Mouse (Mus musculus) erythroblast, embryonic 14.5 days (primary cell): ENCODE measurements around the gene Zc3hav1l. TPM values are rescaled to one million over a fixed set of nuclear protein-coding genes. Genes with fewer than 3 reads are reported as not detected.

ENCODE experiments used
- H3K27me3 ChIP-seq: 2 replicates; pipeline ENCODE4 v1.6.1; 2012; ENCODE audit warnings: inconsistent platforms; ENCODE audit not compliant: control insufficient read depth
- H3K36me3 ChIP-seq: 2 replicates; pipeline ENCODE4 v1.6.1; 2012; ENCODE audit warnings: mild to moderate bottlenecking, inconsistent platforms; ENCODE audit not compliant: control insufficient read depth
- H3K4me1 ChIP-seq: 2 replicates; pipeline ENCODE4 v1.6.1; 2012; ENCODE audit warnings: inconsistent platforms; ENCODE audit not compliant: control insufficient read depth
- H3K4me3 ChIP-seq: replicated peaks from 2 replicates; pipeline ENCODE3; 2012; ENCODE audit warnings: moderate library complexity, mild to moderate bottlenecking, inconsistent platforms
- H3K9me3 ChIP-seq: 2 replicates; pipeline ENCODE4 v1.6.1; 2012; ENCODE audit warnings: low read length, inconsistent platforms, mixed read lengths; ENCODE audit not compliant: control insufficient read depth
- GATA1 ChIP-seq: IDR thresholded peaks from 2 replicates; pipeline ENCODE4 v1.6.1; 2012; ENCODE audit warnings: low read length, inconsistent platforms, mixed read lengths
- TAL1 ChIP-seq: IDR thresholded peaks from 3 replicates; pipeline ENCODE4 v1.6.1; 2012; ENCODE audit warnings: low read length, inconsistent platforms, mixed read lengths
- polyA plus RNA-seq: library from polyadenylated mRNA; stranded (reverse); fragments of >175 nt; gene quantifications from 2 replicates; pipeline ENCODE4 v1.2.3, GENCODE M21; 2012

Zc3hav1l gene
- polyA plus RNA-seq, 1 experiment: 0.11 TPM

DNA sequence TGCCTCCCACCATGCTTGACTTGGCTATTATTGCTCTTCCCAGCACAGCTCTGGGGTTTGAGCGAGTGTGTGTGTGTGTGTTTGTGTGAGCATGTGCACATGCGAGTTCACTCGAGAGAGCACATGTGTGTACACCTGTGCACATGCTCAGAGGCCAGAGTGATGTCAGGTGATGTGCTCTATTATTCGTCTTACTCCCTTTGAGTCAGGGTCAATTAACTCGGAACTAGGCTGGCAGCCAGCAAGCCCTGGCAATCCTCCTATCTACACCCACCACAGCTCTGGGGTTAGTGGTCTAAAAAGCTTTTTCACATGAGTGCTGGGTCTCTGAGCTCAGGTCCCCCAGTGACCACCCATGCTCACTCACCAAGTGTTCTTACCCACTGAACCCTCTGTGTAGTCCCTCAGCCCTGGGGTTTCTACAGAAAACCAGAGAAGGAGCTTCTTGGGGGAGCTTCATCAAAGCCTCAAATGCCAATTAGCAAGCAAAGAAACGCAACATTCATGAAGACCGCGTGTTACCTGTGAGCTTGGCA, 56.7 kb downstream of the Zc3hav1l start:
- Histone ChIP-seq H3K27me3 (no peaks in the 10 kb centered on the region), H3K4me1 (no peaks in the 10 kb centered on the region), H3K9me3 (no peaks in the 10 kb centered on the region), H3K36me3 (no peaks in the 10 kb centered on the region), H3K4me3 (no peak overlapping the region)
- TF ChIP-seq GATA1 (no peak), TAL1 (no peak)

DNA sequence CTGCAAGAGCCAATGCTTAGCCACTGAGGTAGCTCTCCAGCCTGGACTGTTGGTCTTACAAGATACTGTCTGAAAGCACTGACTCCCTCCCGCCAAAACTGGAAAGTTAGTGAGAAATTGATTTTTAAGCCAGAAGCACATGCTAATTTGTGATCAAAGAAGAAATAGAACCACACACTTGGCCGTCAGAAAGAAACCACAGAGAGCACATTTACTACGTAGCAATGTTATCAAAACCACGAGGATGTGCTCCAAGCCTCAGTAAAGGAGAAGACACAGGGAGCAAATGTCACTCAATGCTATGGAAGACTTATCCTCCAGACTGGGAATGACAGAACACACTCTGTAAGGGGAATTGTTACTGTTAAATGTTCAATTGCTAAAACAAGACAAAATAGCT, 57.6 kb downstream of the Zc3hav1l start:
- no peaks in the 10 kb centered on the region for H3K9me3 ChIP-seq
- TF ChIP-seq GATA1 (no peak), TAL1 (no peak)
- H3K4me1 ChIP-seq: no peaks in the 10 kb centered on the region
- H3K27me3 ChIP-seq: no peaks in the 10 kb centered on the region
- H3K4me3 ChIP-seq: no peak overlapping the region
- no peaks in the 10 kb centered on the region for H3K36me3 ChIP-seq

DNA sequence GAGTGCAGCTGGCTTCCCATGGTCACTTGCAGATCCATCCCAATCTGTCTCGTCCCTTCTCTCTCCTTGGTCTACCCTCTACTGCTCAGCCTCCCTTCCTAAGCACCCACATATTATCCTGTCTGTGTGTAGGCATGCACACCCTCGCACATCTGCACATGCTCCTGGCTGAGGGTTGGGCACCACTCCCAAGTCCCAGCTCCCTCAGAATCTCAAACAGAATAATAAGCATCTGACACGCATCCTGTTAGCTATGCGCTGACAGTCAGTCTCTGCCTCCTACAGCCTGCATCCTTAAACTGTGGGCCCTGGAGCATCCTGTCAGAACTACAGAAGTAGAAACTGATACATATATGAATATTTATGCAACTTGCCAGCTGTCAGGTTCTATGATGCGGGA, 58.4 kb downstream of the Zc3hav1l start:
- no peaks in the 10 kb centered on the region for H3K9me3 ChIP-seq
- H3K27me3 ChIP-seq: no peaks in the 10 kb centered on the region
- H3K4me3 ChIP-seq: no peak overlapping the region
- no peaks in the 10 kb centered on the region for H3K36me3 ChIP-seq
- TF ChIP-seq TAL1 (no peak), GATA1 (no peak)
- H3K4me1 ChIP-seq: no peaks in the 10 kb centered on the region

DNA sequence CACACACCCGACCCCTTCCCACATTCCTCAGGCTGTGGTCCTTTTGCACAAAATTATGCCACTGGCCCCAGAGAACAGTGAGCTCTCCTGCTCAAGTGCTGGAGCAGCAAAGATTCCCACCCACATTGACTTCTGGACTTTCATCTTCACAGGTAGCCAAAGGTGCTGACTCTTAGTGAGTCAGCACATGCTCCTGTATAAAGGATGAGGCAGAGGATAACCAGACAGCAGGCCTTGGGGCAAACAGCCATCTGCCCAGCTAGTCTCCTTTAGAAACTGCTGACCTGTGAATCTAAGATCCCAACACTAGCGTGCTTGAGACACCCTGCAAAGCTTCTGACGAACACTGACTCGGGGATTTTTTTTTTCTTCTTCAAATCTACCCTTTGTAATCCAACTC, 60.7 kb downstream of the Zc3hav1l start:
- Histone ChIP-seq H3K9me3 (no peaks in the 10 kb centered on the region), H3K4me1 (no peaks in the 10 kb centered on the region), H3K4me3 (no peak overlapping the region), H3K36me3 (no peaks in the 10 kb centered on the region), H3K27me3 (no peaks in the 10 kb centered on the region)
- TF ChIP-seq GATA1 (no peak), TAL1 (no peak)

Other genes with a start within 250 kb of the Zc3hav1l start
- not detected in 2 replicates for gene Tmem213, start 190.0 kb downstream of the Zc3hav1l start, polyA plus RNA-seq
- not detected in 2 replicates for gene Atp6v0a4, start 174.7 kb downstream of the Zc3hav1l start, polyA plus RNA-seq
- gene D630045J12Rik, start 45.2 kb downstream of the Zc3hav1l start, polyA plus RNA-seq: under 0.01 TPM in 2 replicates
- 2.4 and 3.3 TPM in 2 replicates for gene Zc3hav1, start 55.3 kb upstream of the Zc3hav1l start, polyA plus RNA-seq
- not detected in 2 replicates for gene Ttc26, start 82.2 kb upstream of the Zc3hav1l start, polyA plus RNA-seq
- 0.46 and 0.65 TPM in 2 replicates for gene Ubn2, start 134.7 kb upstream of the Zc3hav1l start, polyA plus RNA-seq
- gene Fmc1, start 234.2 kb upstream of the Zc3hav1l start, polyA plus RNA-seq: 12.2 and 18.4 TPM in 2 replicates